Mouse (Mus musculus) C2C12 (cell line): ENCODE results near the gene Rere.

Experiments used
- CEBPB ChIP-seq: IDR thresholded peaks from one replicate; pipeline ENCODE4 v1.6.1; 2011; ENCODE audit warnings: low read depth, mild to moderate bottlenecking, control low read depth, moderate library complexity
- FOSL1 ChIP-seq: IDR thresholded peaks from one replicate; pipeline ENCODE4 v1.8.0; 2011; ENCODE audit warnings: mild to moderate bottlenecking, low read length; ENCODE audit not compliant: poor library complexity, insufficient read depth, severe bottlenecking
- MAX ChIP-seq: IDR thresholded peaks from one replicate; pipeline ENCODE4 v1.6.1; 2011; ENCODE audit warnings: mild to moderate bottlenecking, control low read depth
- MYOD1 ChIP-seq: IDR thresholded peaks from one replicate; pipeline ENCODE4 v1.6.1; 2011; ENCODE audit warnings: low read depth; ENCODE audit not compliant: control insufficient read depth, insufficient read length

- TF ChIP-seq MAX = no peak
- TF ChIP-seq FOSL1 = no peak
- no peak for TF ChIP-seq CEBPB
- TF ChIP-seq MYOD1 = no peak
These were observed 41.9 kb upstream of the Rere start for GRCm38 (mm10) chr4:150239503-150239902.
